ENCODE assay signal across 8 mouse cellular contexts in genomic region chr12:54286911-54287819, GRCm38 (mm10).
A peak's percentile ranks its signal among the peaks of the same experiment; 100 is the strongest.
DNase-seq lines count a peak whose midpoint lies in the region; ATAC-seq and TF ChIP-seq lines count a peak whose summit lies in the region.

No protein-coding gene starts in this region.

- H3K36me3 ChIP-seq in heart, embryonic 11.5 days (ENCODE audit: control insufficient read depth, insufficient read depth, low read length): no peaks in the 10 kb centered on the region
- no peaks in the 10 kb centered on the region for H3K36me3 ChIP-seq in lung, embryonic 16.5 days (ENCODE audit: control insufficient read depth, insufficient read depth, low read length)

- DNase-seq in cerebellum, postnatal 14 days: peak; percentile 40 to 68
- DNase-seq in cerebellum, adult 8-10 months: no peak
- peak; percentile 93 for DNase-seq in brain, embryonic 14.5 days (ENCODE audit: low read depth)
- no peak for DNase-seq in urinary bladder, postnatal 14 days (ENCODE audit: low spot score)
- DNase-seq in frontal cortex, adult 2 months (ENCODE audit: extremely low spot score in 1 of 2, low spot score in 1 of 2): no peak

- TF ChIP-seq CTCF in brain, embryonic 14.5 days (IDR thresholded peaks at IDR 0.05; ENCODE audit: borderline replicate concordance, extremely low read depth, insufficient read depth, insufficient read length): no peak

- no peak for TF ChIP-seq POLR2A in brain, embryonic 14.5 days (IDR thresholded peaks at IDR 0.05; ENCODE audit: borderline replicate concordance, extremely low read depth, insufficient read depth, insufficient read length, poor library complexity, severe bottlenecking)

- no peak overlapping the region for H3K4me3 ChIP-seq in heart, embryonic 11.5 days (ENCODE audit: low read depth, low read length)
- no peak overlapping the region for H3K4me3 ChIP-seq in lung, embryonic 16.5 days (ENCODE audit: low read length)

- H3K27ac ChIP-seq in heart, embryonic 11.5 days (ENCODE audit: low read depth, low read length): 0 out of 2 replicates have a peak overlapping the region, but pooled peaks have one; percentile 22
- 0 out of 2 replicates have a peak overlapping the region, but pooled peaks have one; percentile 7 for H3K27ac ChIP-seq in lung, embryonic 16.5 days (ENCODE audit: low read length)

- no peaks in the 10 kb centered on the region for H3K27me3 ChIP-seq in heart, embryonic 11.5 days (ENCODE audit: control insufficient read depth, insufficient read depth, low read length)
- H3K27me3 ChIP-seq in lung, embryonic 16.5 days (ENCODE audit: control insufficient read depth, insufficient read depth, low read depth, low read length): no peaks in the 10 kb centered on the region

- 54% methylated on average over 16 of the region's 16 CpGs for WGBS in heart, embryonic 11.5 days (ENCODE audit: insufficient replicate concordance)
- WGBS in lung, embryonic 16.5 days: 50% methylated on average over 16 of the region's 16 CpGs

- peaks cover 9% of the 10 kb centered on the region for H3K4me1 ChIP-seq in heart, embryonic 11.5 days (ENCODE audit: control insufficient read depth, insufficient read depth, low read length)
- H3K4me1 ChIP-seq in lung, embryonic 16.5 days (replicated peaks; ENCODE audit: control insufficient read depth, insufficient read depth, low read length): peaks cover 14% of the 10 kb centered on the region

- H3K9me3 ChIP-seq in heart, embryonic 11.5 days (replicated peaks; ENCODE audit: control insufficient read depth, low read length): no peaks in the 10 kb centered on the region
- H3K9me3 ChIP-seq in lung, embryonic 16.5 days (ENCODE audit: control insufficient read depth, low read length): no peaks in the 10 kb centered on the region

- H3K4me2 ChIP-seq in heart, embryonic 11.5 days: no peak overlapping the region
- no peak overlapping the region for H3K4me2 ChIP-seq in lung, embryonic 16.5 days (ENCODE audit: low read depth, low read length)

- H3K9ac ChIP-seq in heart, embryonic 11.5 days (ENCODE audit: low read depth, low read length): no peak overlapping the region
- no peak overlapping the region for H3K9ac ChIP-seq in lung, embryonic 16.5 days (ENCODE audit: low read length)

- ATAC-seq in heart, embryonic 11.5 days (replicated peaks; ENCODE audit: insufficient number of reproducible peaks, low FRiP score, low TSS enrichment): peak; percentile 49; the same call in 1 of the 2 replicates
- ATAC-seq in lung, embryonic 16.5 days (ENCODE audit: low read depth): peak; percentile 61
- no peak for ATAC-seq in CD4-positive, CD25-positive, alpha-beta regulatory T cell, adult 4 months

Comparison
In these comparisons a context has a peak if more than half of its experiments do, and no peak if none do; other contexts are left out.
1. DNase-seq: peak in cerebellum, postnatal 14 days (2 of 2) and brain, embryonic 14.5 days (single experiment); none in cerebellum, adult 8-10 months (single experiment), urinary bladder, postnatal 14 days (single experiment) and frontal cortex, adult 2 months (0 of 2).